Mouse (Mus musculus): ENCODE measurements at regions not wholly inside any gene's neighbourhood (a gene's known extent, or its start where the extent isn't known, plus 50 kb on each side); places are given as distances from the start of the nearest gene placed in this dataset.

DNA sequence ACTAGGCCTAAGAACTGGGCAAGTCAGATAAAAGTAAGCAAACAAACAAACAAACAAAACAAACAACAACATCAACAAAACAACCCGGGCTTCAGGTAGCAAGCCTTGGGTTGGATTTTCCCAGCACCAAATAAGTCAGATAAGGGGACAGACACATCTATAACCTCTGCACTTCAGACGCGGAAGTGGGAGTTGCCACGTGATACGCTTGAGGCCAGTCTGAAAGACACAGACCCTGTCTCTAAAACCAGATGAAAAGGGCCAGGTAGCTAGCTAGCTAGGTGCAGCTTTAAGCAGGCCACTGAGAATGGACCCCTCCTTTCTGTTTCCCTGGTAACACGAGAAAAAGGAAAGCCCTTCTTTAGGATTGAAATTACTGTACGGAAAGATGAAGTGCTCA, 85.9 kb downstream of the Rpap3 start:
- TF ChIP-seq CTCF (IDR thresholded peaks at IDR 0.05; ENCODE audit: low read depth, low read length) (no peak), POLR2A (IDR thresholded peaks at IDR 0.05; ENCODE audit: insufficient read depth, low read length) (no peak)

Measured in ES-Bruce4 (cell line).